ENCODE assay signal across 15 mouse cellular contexts in genomic region chr4:118016323-118016911, GRCm38 (mm10).
DNase-seq lines count a peak whose midpoint lies in the region; ATAC-seq and TF ChIP-seq lines count a peak whose summit lies in the region.
"Had no signal": no experiment of that assay in that cellular context is flagged by ENCODE, and none has a peak within 500 bp of the region (broad histone marks: within the 10 kb centered on the region; RNA-seq: fewer than 3 reads in every experiment).

No protein-coding gene starts in this region.

- H3K27me3 ChIP-seq in lung, postnatal 0 days (replicated peaks; ENCODE audit: insufficient read depth, low read length), result no peaks in the 10 kb centered on the region
- no peaks in the 10 kb centered on the region for H3K27me3 ChIP-seq in embryonic facial prominence, embryonic 10.5 days (replicated peaks; ENCODE audit: low read depth, poor library complexity, severe bottlenecking)
- no peaks in the 10 kb centered on the region for H3K27me3 ChIP-seq in myocyte (ENCODE audit: control insufficient read depth, insufficient read depth, insufficient read length)
- H3K27me3 ChIP-seq: limb, embryonic 12.5 days; liver, embryonic 15.5 days; megakaryocyte, embryonic 14.5 days had no signal

- peak; percentile 84 for DNase-seq in heart, adult 11 months
- DNase-seq in heart, postnatal 4 days, result no peak
- peak; percentile 55 for DNase-seq in lung, postnatal 0 days (ENCODE audit: low spot score)
- DNase-seq in lung, postnatal 25 days (ENCODE audit: low spot score), result no peak
- DNase-seq in embryonic facial prominence, embryonic 10.5 days (ENCODE audit: low spot score), result no peak
- no peak for DNase-seq in embryo, embryonic 9.5 days (ENCODE audit: extremely low spot score)
- DNase-seq: kidney, postnatal 36 days; right cerebral cortex, postnatal 14 days had no signal

- H3ac ChIP-seq in myocyte (ENCODE audit: control insufficient read depth, insufficient read length), result no peak overlapping the region

- no peak for TF ChIP-seq CTCF in lung, postnatal 0 days (IDR thresholded peaks at IDR 0.05)

- no peaks in the 10 kb centered on the region for H3K9me3 ChIP-seq in lung, postnatal 0 days (ENCODE audit: low read length)
- no peaks in the 10 kb centered on the region for H3K9me3 ChIP-seq in embryonic facial prominence, embryonic 10.5 days
- H3K9me3 ChIP-seq: limb, embryonic 12.5 days; liver, embryonic 15.5 days; megakaryocyte, embryonic 14.5 days had no signal

- H3K4me2 ChIP-seq in lung, postnatal 0 days (replicated peaks; ENCODE audit: low read depth, low read length), result no peak overlapping the region
- peak overlapping the region; percentile 76 for H3K4me2 ChIP-seq in myocyte (ENCODE audit: low read depth)
- H3K4me2 ChIP-seq: limb, embryonic 12.5 days; liver, embryonic 15.5 days had no signal

- 49% methylated on average over 10 of the region's 10 CpGs for WGBS in lung, postnatal 0 days
- WGBS in embryonic facial prominence, embryonic 10.5 days, result 90% methylated on average over 10 of the region's 10 CpGs

- peak; percentile 61 for TF ChIP-seq EP300 in lung, postnatal 0 days (IDR thresholded peaks at IDR 0.05)

- peak; percentile 68 for ATAC-seq in lung, postnatal 0 days
- no peak for ATAC-seq in inflammation-experienced regulatory T-cells, adult 6 months
- ATAC-seq: CD4-positive, CD25-positive, alpha-beta regulatory T cell, adult 4 months; forebrain, embryonic 16.5 days had no signal

- H3K79me2 ChIP-seq in myocyte (ENCODE audit: control insufficient read depth, insufficient read depth), result no peaks in the 10 kb centered on the region

- TF ChIP-seq POLR2A in myocyte (IDR thresholded peaks at IDR 0.05; ENCODE audit: insufficient read length, low read depth), result no peak

- H3K27ac ChIP-seq in lung, postnatal 0 days (ENCODE audit: low read length), result 0 out of 2 replicates have a peak overlapping the region, but pooled peaks have one; percentile 6
- 0 out of 2 replicates have a peak overlapping the region, but pooled peaks have one; percentile 11 for H3K27ac ChIP-seq in embryonic facial prominence, embryonic 10.5 days (replicated peaks)
- H3K27ac ChIP-seq: liver, embryonic 15.5 days had no signal

- peaks cover 15% of the 10 kb centered on the region; the same call in 1 of the 2 replicates for H3K4me1 ChIP-seq in lung, postnatal 0 days (ENCODE audit: insufficient read depth, low read depth, low read length)
- H3K4me1 ChIP-seq in embryonic facial prominence, embryonic 10.5 days, result peaks cover 33% of the 10 kb centered on the region
- H3K4me1 ChIP-seq: liver, embryonic 15.5 days; megakaryocyte, embryonic 14.5 days had no signal

- H3K4me3 ChIP-seq in lung, postnatal 0 days (ENCODE audit: low read depth, low read length), result no peak overlapping the region
- H3K4me3 ChIP-seq in embryonic facial prominence, embryonic 10.5 days, result no peak overlapping the region
- H3K4me3 ChIP-seq in myocyte, result no peak overlapping the region
- H3K4me3 ChIP-seq: limb, embryonic 12.5 days; liver, embryonic 15.5 days; megakaryocyte, embryonic 14.5 days had no signal

- no peak overlapping the region for H3K9ac ChIP-seq in lung, postnatal 0 days (replicated peaks; ENCODE audit: low read depth)
- H3K9ac ChIP-seq: limb, embryonic 12.5 days; liver, embryonic 15.5 days had no signal

- no peaks in the 10 kb centered on the region for H3K36me3 ChIP-seq in lung, postnatal 0 days (ENCODE audit: insufficient read depth, low read length)
- H3K36me3 ChIP-seq in embryonic facial prominence, embryonic 10.5 days (replicated peaks), result peaks cover 4% of the 10 kb centered on the region; the same call in 1 of the 2 replicates
- peaks cover 6% of the 10 kb centered on the region for H3K36me3 ChIP-seq in myocyte (ENCODE audit: control insufficient read depth, insufficient read depth)
- H3K36me3 ChIP-seq: liver, embryonic 15.5 days had no signal

TF ChIP-seq in myocyte, 11 proteins besides CTCF, POLR2A, EP300 and RAD21:
- TF ChIP-seq MYOD1 (IDR thresholded peaks at IDR 0.05; ENCODE audit: control insufficient read depth in 1 of 3, insufficient read length in 2 of 3, low read depth in 2 of 3) (peak; percentile 77 to 89 (median 82)), MYOG (IDR thresholded peaks at IDR 0.05; ENCODE audit: control insufficient read depth in 1 of 3, insufficient read depth in 1 of 3, insufficient read length in 2 of 3, low read depth in 2 of 3) (peak; percentile 70 to 89 (median 83)), SRF (IDR thresholded peaks at IDR 0.05; ENCODE audit: control insufficient read depth, insufficient read length, low read depth) (peak; percentile 88), E2F4 (IDR thresholded peaks at IDR 0.05; ENCODE audit: insufficient read depth) (no peak), CEBPB (IDR thresholded peaks at IDR 0.05; ENCODE audit: insufficient read depth, poor library complexity, severe bottlenecking) (no peak; the same call in 1 of the 2 replicates), POLR2AphosphoS2 (IDR thresholded peaks at IDR 0.05; ENCODE audit: insufficient read length, low read depth) (no peak), USF1 (IDR thresholded peaks at IDR 0.05; ENCODE audit: low read depth) (no peak), MAX (IDR thresholded peaks at IDR 0.05; ENCODE audit: low read depth) (peak; percentile 2), TCF12 (IDR thresholded peaks at IDR 0.05; ENCODE audit: insufficient read depth, poor library complexity, severe bottlenecking) (peak; percentile 91), TCF3 (IDR thresholded peaks at IDR 0.05; ENCODE audit: insufficient read length, low read depth) (peak; percentile 52), REST (IDR thresholded peaks at IDR 0.05; ENCODE audit: insufficient read depth, insufficient read length) (no peak)

Comparison
In these comparisons a context has a peak if more than half of its experiments do, and no peak if none do; other contexts are left out.
1. DNase-seq: peak in heart, adult 11 months (single experiment) and lung, postnatal 0 days (single experiment); none in heart, postnatal 4 days (single experiment), lung, postnatal 25 days (single experiment), embryonic facial prominence, embryonic 10.5 days (single experiment) and embryo, embryonic 9.5 days (single experiment).